Mouse (Mus musculus): ENCODE results near the gene Ppp4r1.

DNA sequence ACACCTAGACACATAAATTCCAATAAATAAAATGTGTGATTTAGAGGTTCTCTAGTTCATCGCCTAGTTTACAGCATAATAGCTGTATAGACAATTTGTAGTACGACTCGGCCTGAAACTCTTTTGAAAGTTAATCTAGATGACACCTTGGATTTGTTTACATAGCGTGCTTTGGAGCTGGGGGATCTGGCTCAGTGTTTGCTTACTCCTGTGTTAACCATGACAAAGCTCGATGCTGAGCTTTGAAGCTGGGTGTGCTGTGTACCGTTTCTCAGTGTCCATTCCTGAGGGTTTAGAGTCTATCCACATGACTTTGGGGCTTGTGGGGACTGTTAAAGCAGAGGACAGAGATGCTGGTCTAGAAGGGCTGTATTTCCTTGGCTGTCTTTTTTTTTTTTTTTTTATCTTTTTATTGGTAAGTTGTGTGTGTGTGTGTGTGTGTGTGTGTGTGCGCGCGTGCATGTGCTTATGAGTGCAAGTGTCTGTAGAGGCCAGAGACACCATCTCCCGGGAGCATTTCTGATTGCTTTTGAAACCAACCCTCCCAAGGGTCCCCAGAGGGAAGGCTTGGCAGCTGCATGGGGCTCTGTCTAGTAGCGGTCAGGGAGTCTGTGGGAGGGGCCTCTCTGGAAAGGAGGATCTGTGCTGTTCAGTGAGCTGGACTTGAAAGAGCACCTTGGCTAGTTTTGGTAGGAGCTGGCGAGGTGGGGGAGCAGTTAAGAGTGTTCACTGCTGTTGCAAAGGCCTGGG, 6.3 kb downstream of the Ppp4r1 start:
- TF ChIP-seq CTCF (IDR thresholded peaks at IDR 0.05; ENCODE audit: low read depth), result no peak
- no peak for TF ChIP-seq EP300 (IDR thresholded peaks at IDR 0.05; ENCODE audit: low read depth)

Data from heart, postnatal 0 days (tissue).